Mouse (Mus musculus): ENCODE measurements around the gene Emp3.

The Emp3 gene

GRCm38 (mm10) chr7:45869107-45869670 lies 52.0 kb downstream of the Emp3 start:
- no peak for DNase-seq (ENCODE audit: low spot score)
